Mouse (Mus musculus) MEL (cell line): ENCODE results near the gene Comtd1.
A peak's percentile ranks its signal among the peaks of the same experiment; 100 is the strongest.

Source experiments
- CTCF ChIP-seq, 3 experiments: IDR thresholded peaks in 2 of 3; conservative IDR thresholded peaks in 1 of 3; 2 replicates each; pipeline ENCODE4 v1.5.1; 2011 to 2012; ENCODE audit warnings: low read length in 3 of 3, low read depth in 2 of 3, mild to moderate bottlenecking in 2 of 3, improper control_type of control experiment in 1 of 3, inconsistent platforms in 1 of 3, mixed read lengths in 1 of 3, moderate library complexity in 1 of 3; ENCODE audit not compliant: control insufficient read depth in 1 of 3, insufficient read depth in 1 of 3, poor library complexity in 1 of 3, severe bottlenecking in 1 of 3
- GATA1 ChIP-seq: IDR thresholded peaks from 2 replicates; pipeline ENCODE4 v1.6.1; 2011; ENCODE audit warnings: low read depth, low read length, improper control_type of control experiment
- HCFC1 ChIP-seq: IDR thresholded peaks from 2 replicates; pipeline ENCODE4 v1.6.1; 2012; ENCODE audit warnings: low read depth, mild to moderate bottlenecking, inconsistent platforms, low read length, improper control_type of control experiment, moderate library complexity
- MAZ ChIP-seq: IDR thresholded peaks from 2 replicates; pipeline ENCODE4 v1.6.1; 2012; ENCODE audit warnings: low read depth, mild to moderate bottlenecking, inconsistent platforms, low read length, improper control_type of control experiment
- MYC ChIP-seq: IDR thresholded peaks from 2 replicates; pipeline ENCODE4 v1.6.1; 2011; ENCODE audit warnings: low read depth, mild to moderate bottlenecking, low read length, improper control_type of control experiment, moderate library complexity
- POLR2A ChIP-seq, 2 experiments: IDR thresholded peaks; 2 replicates each; pipeline ENCODE4 v1.6.1; 2011 to 2012; ENCODE audit warnings: low read length in 2 of 2, mild to moderate bottlenecking in 2 of 2, control low read depth in 1 of 2, improper control_type of control experiment in 1 of 2, low read depth in 1 of 2, moderate library complexity in 1 of 2; ENCODE audit not compliant: control insufficient read depth in 1 of 2, insufficient read depth in 1 of 2, poor library complexity in 1 of 2
- POLR2AphosphoS2 ChIP-seq: IDR thresholded peaks from 2 replicates; pipeline ENCODE4 v1.6.1; 2011; ENCODE audit warnings: low read length, improper control_type of control experiment
- SMC3 ChIP-seq: IDR thresholded peaks from 2 replicates; pipeline ENCODE4 v1.6.1; 2011; ENCODE audit warnings: low read depth, low read length, improper control_type of control experiment
- TAL1 ChIP-seq: IDR thresholded peaks from 2 replicates; pipeline ENCODE4 v1.6.1; 2012; ENCODE audit warnings: mild to moderate bottlenecking, inconsistent platforms, low read length, moderate library complexity, mixed read lengths
- TCF12 ChIP-seq: IDR thresholded peaks from 2 replicates; pipeline ENCODE4 v1.6.1; 2014; ENCODE audit warnings: low read depth, mild to moderate bottlenecking, inconsistent platforms, low read length, improper control_type of control experiment, moderate library complexity
- UBTF ChIP-seq: IDR thresholded peaks from 2 replicates; pipeline ENCODE4 v1.6.1; 2012; ENCODE audit warnings: low read depth, mild to moderate bottlenecking, inconsistent platforms, low read length, improper control_type of control experiment, moderate library complexity, borderline replicate concordance; ENCODE audit not compliant: insufficient read depth
- USF1 ChIP-seq: IDR thresholded peaks from 2 replicates; pipeline ENCODE4 v1.6.1; 2014; ENCODE audit warnings: low read depth, mild to moderate bottlenecking, inconsistent platforms, low read length, improper control_type of control experiment, moderate library complexity
- ZC3H11A ChIP-seq: IDR thresholded peaks from 2 replicates; pipeline ENCODE4 v1.6.1; 2012; ENCODE audit warnings: low read depth, mild to moderate bottlenecking, inconsistent platforms, low read length, improper control_type of control experiment
- ZNF384 ChIP-seq: IDR thresholded peaks from 2 replicates; pipeline ENCODE4 v1.6.1; 2012; ENCODE audit warnings: low read depth, mild to moderate bottlenecking, inconsistent platforms, low read length, improper control_type of control experiment

- TF ChIP-seq ZNF384 (peak; percentile 72), TAL1 (no peak), CTCF (IDR thresholded peaks at IDR 0.05 in 2 of 3, conservative IDR thresholded peaks at IDR 0.05 in 1 of 3; ENCODE audit: control insufficient read depth in 1 of 3, insufficient read depth in 1 of 3, low read depth in 2 of 3, low read length in 3 of 3, poor library complexity in 1 of 3, severe bottlenecking in 1 of 3) (peak in 2 of 3 experiments; percentile 87 to 94), ZC3H11A (peak; percentile 62), POLR2AphosphoS2 (peak; percentile 52; the same call in 1 of the 2 replicates), UBTF (peak; percentile 50; the same call in 1 of the 2 replicates), MAZ (no peak; the same call in 1 of the 2 replicates), POLR2A (IDR thresholded peaks at IDR 0.05; ENCODE audit: control insufficient read depth in 1 of 2, insufficient read depth in 1 of 2, low read depth in 1 of 2, low read length in 2 of 2, poor library complexity in 1 of 2) (peak; percentile 46 to 77; a peak in 3 of 4 replicates), TCF12 (0 out of 2 replicates have a peak, but pooled peaks have one; percentile 25), SMC3 (peak; percentile 93), HCFC1 (peak; percentile 50), MYC (peak; percentile 50; the same call in 1 of the 2 replicates), USF1 (peak; percentile 95), GATA1 (no peak)
Observed at GRCm38 (mm10) chr14:21848166-21849154, at the start of gene Comtd1.
